Mouse (Mus musculus): ENCODE results near the gene Nup155.
A peak's percentile ranks its signal among the peaks of the same experiment; 100 is the strongest.
"Not testable (repeated sequence)": the region's sequence is repeated elsewhere in the genome, so short reads cannot be mapped to it uniquely, and the experiment has no call there.

Nup155 gene

DNA sequence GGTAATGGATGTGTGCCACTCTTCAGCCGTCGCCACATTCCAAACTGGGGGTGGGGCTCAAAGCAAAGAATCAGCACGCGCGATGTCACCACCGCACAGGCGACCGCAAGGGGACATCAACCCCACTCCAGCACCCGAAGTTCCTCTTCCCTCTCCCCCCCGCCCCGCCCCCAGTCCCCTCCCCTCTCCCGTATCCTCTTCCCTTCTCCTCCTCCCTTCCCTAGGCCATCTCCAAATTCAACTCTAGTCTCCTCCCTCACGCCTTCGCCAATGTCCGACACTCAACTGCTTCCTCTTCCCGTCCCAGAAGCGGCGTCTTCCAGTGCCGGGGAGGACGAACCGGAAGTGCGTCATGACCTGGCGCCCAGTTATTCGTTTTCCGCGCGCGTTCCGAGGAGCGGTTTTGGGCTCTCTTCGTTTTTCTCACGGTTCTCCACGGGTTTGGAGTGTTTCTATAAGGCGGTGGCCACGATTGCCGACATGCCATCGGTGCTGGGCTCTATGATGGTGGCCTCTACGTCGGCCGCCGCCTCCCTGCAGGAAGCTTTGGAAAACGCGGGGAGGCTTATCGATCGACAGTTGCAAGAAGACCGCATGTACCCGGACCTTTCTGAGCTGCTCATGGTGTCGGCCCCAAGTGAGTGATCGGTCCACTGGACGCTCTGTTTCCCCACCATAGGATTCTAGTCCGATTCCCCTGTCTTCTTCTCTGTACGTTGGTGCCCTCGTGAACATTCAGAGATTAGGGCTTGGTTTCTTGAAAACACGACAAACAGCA, at the start of gene Nup155:
Gene Nup155 (plus strand): TSS at position 308 of the 778 bp plus-strand sequence.
- peak; percentile 99 for DNase-seq (ENCODE audit: low spot score)

DNA sequence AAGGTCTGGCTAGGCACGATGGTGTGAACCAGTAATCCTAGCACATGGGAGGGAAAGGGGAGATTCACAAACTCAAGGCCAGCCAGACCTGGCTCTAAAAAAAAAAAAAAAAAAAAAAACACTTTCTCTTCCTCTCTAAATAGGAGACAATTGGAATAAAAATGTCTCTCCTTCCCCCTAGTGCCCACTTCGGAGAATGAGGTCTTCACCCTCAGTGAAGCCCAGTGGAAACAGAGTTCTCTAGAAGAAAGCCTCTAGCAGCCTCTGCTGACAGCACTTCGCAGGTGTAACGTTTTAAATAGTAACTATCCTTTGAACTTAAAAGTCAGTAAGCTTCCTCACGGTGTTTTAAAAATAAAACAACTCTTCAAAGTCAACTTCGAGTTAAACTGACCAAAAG, 43.9 kb upstream of the Nup155 start:
- peak; percentile 24 for DNase-seq (ENCODE audit: low spot score)

DNA sequence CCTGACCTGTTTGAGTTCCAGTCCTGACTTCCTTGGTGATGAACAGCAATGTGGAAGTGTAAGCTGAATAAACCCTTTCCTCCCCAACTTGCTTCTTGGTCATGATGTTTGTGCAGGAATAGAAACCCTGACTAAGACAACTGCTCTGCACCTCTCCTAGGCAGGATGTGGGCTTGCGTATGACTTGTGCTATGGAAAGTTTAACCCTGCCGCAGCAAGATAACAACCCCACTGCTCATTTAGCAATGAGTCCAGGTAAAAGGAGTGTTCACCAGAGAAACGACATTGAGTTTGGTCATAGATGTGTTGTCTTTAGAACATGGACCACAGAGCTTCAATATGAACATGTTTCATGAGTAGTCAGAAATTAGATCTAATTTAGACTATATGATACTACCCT, 35.9 kb upstream of the Nup155 start:
- DNase-seq (ENCODE audit: low spot score): not testable (repeated sequence)

DNA sequence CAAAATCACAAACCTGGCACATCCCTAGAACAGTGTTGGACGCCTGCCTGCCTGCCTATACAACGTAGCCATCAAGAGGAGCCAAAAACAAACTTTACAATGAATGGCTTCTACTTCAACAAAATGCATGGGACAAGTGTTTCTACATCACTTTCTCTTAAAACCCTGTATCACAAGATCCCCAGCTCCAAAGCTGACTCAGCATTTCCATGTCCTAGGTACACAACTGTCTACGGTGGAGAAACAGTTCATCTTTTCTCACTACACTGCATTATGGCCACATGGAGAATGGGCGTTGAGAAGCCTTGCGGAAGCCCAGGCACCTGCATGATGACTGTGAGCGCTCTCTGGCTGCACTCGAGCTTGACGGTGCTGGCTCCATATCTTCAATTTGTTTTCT, 26.9 kb upstream of the Nup155 start:
- DNase-seq (ENCODE audit: low spot score): no peak

DNA sequence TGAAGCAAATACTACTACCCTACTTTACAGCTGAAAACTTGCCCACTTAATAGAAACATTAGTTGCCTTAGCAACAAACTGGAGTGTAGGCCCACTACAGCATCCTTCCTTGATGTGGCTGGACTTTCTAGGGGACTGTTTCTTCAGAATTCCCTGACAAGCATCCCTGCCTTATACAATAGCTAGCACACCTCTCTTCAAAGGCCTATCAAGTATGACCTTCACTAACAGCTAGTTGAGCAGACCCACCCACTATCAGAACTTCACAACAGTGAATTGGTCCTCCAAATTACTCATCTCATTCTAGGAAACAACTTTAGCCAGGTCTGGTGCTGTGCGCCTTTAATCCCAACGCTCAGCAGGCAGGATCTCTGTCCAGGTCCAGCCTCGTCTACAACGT, 21.8 kb upstream of the Nup155 start:
- DNase-seq (ENCODE audit: low spot score): no peak

DNA sequence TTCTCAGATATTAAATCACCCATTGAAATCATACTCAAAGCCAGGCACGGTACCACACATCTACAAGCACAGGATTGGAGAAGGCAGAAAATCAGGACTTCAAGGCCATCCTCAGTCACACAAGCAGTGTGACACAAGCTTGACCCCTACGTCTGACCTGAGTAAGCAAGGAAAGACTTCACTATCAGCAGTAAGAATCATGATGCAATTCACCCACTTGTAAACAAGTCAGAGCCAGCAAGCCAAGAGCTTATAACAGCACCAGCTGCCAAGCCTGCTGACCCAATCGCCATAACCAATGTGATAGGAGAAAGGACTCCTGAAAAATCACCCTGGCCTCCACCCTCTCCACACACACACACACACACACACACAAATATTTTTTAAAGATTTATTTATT, 20.4 kb upstream of the Nup155 start:
- DNase-seq (ENCODE audit: low spot score): peak; percentile 84

DNA sequence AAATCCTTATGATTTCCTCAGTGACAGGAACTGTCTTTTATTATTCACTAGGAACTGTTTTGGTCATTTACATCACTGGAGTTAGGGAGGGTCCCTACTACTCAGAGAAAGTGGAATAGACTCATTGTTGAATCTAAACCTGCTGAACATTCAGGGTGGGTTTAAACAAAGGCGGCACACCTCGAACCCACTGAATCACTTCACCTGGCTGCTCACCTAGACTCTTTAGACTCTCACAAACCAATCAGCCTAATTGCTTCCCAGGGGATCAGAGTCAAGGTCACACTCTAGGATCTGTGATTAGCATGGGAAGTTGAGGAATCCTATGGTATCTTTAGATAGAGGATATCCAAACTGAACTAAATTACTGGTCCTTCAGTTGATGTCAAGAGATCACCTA, 18.4 kb upstream of the Nup155 start:
- no peak for DNase-seq (ENCODE audit: low spot score)

DNA sequence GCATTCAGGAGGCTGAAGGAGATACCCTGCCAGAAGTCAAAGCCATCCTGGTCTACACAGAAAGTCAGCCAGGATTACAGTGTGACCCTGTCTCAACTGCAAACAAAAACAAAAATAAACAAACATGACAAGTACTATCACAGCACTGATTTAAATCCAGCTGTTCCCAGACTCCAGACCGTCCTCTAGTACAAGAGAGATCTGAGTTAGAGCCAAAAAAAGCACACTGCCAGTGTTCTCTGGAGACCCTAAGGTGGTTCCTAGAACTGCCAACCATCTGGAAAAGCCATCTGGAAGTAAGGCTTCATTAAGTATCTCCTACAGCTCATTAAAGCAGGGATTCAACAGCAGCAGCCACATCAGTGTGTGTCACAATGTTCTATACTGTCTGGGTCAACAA, 16.4 kb upstream of the Nup155 start:
- DNase-seq (ENCODE audit: low spot score): not testable (repeated sequence)

DNA sequence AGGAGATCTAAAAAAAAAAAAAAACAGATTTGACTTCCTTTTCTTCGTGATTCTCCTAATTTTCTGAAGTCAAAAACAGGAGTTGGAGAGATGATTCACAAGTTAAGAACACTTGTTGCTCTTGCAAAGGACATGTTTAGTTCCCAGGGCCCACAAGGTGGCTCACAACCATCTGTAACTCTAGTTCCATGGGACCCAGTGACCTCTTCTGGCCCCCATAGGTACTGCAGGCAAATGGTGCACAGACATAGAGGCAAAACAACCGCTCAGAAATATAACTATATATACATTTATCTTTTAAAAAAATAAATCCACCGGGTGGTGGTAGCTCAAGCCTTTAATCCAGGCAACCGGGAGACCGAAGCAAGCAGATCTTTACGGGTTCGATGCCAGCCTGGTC, 11.2 kb upstream of the Nup155 start:
- peak; percentile 75 for DNase-seq (ENCODE audit: low spot score)

DNA sequence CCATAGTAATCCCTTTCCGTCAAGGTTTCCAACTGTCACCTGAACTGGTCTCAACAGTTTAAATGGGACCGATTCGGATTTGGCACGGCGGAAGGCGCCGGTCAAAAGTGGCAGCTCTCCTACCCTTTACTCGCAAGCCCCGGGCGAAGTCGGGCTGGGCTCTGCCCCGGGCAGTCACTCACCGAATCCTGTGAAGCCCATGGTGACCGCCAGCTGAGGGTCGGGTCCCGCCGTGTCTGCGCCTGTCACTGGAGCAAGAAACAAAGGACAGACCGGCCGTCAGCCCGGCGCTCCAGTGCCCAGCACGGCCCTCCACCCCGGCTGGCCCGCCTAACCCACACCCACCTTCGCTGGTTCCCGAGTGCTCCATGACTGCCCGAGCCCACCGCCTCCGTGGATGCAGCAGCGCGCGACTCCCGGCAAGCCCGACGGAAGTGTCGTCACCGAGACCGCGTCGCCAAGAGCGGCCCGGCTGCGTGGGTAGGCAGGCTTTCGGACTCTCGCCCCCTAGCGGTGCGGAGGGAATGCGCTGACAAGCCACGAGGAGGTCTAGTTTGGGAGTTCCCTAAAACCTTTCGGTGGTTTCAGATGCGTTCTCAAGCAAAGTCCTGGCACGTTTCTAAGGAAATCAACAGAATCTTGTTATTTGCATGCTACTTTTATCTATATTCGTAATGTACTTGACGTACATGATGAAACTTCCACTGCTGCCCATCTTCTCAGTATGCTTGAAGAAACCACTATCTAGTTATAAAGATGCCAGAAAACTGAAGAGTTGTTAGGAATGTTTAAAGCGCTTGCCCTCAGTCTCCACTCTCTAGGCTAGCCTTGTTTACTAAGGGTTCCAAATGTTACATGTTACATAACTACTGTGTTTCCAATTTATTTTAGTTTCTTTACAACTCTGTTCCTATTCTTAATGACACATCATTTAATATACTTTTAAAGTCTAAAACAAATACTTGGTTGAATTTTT, 10.0 kb upstream of the Nup155 start, which contains the start of gene Wdr70:
Gene Wdr70 (minus strand): TSS at position 436 of the 976 bp plus-strand sequence.
- peak; percentile 95 for DNase-seq (ENCODE audit: low spot score)

DNA sequence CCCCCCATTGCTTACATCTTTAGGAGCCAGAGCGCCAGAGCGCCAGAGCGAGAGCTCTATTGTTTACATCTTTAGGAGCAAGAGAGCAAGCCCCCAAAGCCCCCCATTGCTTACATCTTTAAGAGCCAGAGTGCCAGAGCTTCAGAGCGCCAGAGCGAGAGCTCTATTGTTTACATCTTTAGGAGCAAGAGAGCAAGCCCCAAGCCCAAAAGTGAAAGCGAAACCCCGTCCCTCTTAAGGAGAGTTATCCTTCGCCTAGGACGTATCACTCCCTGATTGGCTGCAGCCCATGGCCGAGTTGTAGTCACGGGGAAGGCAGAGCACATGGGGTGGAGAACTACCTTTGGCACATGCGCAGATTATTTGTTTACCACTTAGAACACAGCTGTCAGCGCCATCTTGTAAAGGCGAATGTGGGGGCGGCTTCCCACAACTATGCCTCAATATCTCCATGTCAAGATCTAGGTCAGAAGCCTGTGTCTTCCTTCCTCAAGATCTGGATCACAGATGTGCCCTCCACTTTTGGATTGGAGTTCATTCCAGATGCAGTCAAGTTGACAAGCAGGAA, 7.0 kb upstream of the Nup155 start:
- DNase-seq (ENCODE audit: low spot score): not testable (repeated sequence)

DNA sequence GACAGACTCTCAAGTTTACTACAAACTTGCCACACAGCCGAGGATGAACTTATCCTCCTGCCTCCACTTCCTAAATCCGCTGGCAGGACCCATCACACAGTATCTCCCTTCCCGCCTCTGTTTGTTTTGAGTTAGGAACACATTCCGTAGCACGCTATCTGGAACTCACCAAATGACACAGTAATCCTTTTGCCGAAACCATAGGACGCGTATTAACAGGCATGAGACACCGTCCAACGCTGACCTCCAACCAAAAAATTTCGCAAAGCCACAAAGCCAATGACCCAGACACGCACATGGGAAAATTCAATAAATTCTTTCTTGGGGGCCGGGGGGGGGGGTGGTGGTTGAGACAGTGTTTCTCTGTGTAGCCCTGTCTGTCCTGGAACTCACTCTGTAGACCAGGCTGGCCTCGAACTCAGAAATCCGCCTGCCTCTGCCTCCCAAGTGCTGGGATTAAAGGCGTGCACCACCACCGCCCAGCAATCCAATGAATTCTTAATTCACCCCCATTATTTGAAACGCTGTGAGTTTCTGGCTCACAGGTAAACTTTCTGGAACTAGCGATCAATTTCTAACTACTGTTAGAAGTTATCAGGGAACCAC, 610 bp upstream of the Nup155 start:
- no peak for DNase-seq (ENCODE audit: low spot score)

DNA sequence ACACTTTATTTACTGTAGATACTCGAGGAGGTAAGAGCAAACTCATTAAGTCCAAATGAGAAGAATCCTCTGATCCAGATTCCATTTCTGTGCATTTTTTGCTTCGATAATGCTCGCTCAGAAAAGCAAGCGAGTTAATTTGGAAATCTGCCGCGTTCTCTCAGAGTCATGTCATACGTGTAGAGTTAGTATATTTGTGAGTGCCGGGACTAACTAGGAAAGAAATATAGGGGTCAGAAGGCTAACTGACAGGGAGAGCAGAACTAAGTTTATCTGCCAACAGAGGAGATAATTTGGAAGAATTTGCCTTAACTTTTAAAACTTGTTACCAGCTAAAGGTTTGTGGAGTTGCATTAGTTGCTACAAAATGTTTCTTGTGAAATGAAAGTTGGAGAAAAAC, 709 bp downstream of the Nup155 start:
- DNase-seq (ENCODE audit: low spot score): no peak

DNA sequence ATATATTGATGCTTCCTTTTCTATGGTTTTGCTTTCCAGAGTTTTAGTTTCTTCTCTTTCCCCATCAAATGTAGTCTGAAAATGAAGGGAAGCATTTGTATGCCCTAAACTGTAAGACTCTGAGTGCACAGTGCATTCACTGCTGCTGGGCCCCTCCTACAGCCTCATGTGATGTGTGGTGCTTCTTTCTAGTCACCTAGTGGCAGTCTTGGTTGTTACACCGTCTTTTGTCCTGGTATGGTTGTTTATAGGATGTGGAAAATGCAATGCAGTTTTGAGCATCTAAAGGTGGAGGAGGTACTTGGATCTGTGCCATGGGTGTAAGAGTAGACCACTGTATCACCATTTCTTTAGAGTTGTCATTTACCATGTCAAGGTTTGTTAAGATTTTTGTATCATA, 20.2 kb downstream of the Nup155 start:
- DNase-seq (ENCODE audit: low spot score): no peak

DNA sequence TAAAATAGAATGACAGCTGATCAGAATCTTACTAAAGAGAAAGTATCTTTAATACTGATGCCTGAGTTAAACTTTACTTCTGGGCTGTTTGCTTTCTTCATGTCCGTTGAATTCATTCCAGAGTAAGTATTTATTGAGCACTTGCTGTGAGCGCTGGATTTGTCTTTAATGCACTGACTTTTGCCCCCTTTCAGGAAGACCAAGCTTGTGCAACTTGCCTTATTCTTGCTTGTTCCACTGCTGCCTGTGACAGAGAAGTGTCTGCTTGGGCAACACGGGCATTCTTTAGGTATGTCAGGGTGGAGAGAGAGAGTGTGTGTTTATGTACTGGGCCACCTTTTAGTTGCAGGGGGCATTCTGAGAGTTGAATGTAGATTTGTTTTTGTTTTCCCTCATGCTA, 22.2 kb downstream of the Nup155 start:
- DNase-seq (ENCODE audit: low spot score): no peak

DNA sequence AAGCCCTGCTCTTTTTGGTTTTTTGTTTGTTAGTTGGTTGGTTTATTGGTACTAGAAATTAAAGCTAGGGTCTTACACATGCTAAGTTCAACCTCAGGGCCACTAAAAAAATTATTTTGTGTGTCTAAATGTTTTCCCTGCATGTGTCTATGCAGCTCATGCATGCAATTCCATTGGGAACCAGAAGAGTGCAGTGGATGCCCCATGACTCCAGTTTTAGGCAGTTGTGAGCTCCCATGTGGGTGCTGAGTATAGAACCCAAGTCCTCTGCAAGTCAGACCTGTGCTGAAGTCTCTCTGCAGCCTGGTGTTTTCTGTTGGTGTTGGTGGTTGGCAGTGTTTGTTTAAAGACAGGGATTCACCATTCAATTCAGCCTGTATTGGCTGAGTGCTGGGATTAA, 22.7 kb downstream of the Nup155 start:
- no peak for DNase-seq (ENCODE audit: low spot score)

DNA sequence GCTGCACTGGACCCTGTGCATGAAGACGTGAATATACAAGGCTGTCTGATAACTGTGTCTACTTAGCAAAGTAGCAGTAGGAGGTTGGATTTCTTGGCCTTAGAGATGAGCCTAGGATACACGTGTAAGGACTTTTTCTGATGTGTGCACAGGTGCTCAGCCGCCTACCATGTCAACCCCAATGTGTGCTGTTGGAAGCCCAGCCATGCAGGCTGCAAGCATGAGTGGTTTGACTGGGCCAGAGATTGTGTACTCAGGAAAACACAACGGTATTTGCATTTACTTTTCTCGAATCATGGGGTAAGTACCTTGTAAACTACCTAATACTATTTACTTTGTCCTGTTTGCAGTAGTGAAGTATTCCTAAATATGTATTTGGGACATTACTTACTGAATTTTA, 26.5 kb downstream of the Nup155 start:
- DNase-seq (ENCODE audit: low spot score): no peak

DNA sequence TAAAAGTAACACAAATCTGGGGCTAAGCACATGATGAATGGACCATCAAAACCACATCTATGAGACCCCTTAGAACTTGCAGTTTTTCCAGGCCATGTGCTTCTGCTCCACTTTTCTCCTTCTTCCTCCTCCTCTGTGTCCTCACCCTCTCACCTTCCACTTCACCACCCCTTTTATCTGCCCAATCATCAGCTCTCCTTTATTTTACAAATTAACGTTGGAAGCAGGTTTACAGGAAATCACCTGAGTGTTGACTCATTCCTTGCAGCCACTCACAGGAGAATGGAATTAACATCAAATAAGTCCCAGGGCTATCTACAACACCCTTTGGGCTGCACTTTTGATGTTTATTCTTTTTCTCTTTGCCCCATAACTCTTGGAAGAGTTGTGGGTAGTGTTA, 52.8 kb downstream of the Nup155 start:
- DNase-seq (ENCODE audit: low spot score): no peak

DNA sequence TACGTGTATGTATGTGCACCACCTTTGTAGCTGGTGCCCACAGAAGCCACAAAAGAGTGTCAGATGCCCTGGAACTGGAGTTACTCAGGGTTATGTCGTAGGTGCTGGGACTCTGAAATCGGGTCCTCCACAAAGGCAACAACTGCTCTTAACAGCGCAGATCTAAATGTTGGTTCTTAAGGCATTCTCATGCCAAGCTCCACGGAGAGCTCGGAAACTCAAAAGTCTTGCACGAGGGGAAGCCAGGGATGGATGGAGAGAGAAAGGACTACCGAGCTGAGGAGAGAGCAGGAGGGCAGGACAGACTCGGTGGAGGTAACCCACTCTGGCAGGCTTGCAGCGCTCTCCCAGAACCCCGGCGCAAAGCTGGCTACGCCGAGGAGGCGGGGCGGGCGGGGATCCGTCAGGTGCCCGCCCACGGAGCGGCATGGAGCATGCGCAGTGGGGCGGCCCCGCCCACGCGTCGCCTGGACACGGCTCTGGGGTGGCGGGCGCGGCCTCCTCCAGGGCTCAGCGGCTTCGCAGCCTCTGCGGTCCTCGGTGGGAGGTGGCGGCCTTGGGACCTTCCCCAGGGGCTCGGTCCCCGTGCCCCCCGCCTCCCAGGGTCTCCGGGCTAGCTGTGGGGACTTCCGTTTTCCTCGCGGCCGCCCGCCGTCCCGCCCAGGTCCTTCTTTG, 59.7 kb downstream of the Nup155 start, which contains the start of gene Cplane1:
Gene Cplane1 (plus strand): TSS at position 516 of the 675 bp plus-strand sequence.
- peak; percentile 93 for DNase-seq (ENCODE audit: low spot score)

DNA sequence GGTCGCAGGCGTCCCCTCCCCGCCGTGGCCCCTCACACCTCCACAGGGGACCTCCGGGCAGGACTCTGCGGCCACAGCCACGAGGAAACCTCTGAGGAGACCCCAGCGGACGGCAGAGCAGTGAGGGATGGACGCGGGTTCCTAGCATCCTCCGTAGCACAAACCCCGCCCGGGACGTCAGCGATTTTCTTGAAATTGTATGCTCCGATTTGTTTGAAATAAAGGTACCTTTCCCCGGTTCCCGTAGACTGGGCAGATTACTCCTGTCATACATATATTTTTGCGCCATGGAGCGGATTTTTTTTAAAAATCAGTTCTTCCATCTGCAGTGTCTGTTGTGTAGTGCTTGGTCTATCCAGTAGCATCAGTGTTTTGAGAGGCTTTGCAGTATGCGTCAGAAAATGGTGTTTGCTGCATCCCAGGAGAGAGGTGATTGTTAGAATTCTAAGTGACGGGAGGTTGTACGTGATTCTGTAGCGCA, 60.2 kb downstream of the Nup155 start:
- DNase-seq (ENCODE audit: low spot score): peak; percentile 31

DNA sequence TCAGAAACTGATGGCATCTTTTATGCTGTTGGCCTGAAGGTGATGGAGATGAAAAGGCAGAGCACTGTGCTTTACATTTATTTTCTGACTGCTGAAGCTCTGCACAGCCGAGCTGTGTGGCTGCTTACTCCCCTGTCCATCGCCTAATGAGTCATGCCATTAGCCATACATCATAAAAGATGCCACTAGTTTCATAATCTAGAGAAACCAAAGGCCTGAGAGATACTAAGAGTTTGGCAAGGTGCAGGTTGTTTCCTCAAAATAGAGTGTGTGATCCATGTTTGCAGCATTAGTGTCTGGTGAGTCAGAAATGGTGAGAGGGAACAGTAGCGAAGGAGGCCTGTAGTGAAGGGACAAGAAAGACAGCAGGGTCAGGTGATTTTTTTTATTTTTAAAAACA, 80.5 kb downstream of the Nup155 start:
- no peak for DNase-seq (ENCODE audit: low spot score)
